Mouse (Mus musculus): ENCODE data around the gene Wwc2. TPM values are rescaled to one million over a fixed set of nuclear protein-coding genes. Genes with fewer than 3 reads are reported as not detected.

Gene Wwc2
- polyA plus RNA-seq, 1 experiment from 2014 or later, result 1.8 TPM

DNA sequence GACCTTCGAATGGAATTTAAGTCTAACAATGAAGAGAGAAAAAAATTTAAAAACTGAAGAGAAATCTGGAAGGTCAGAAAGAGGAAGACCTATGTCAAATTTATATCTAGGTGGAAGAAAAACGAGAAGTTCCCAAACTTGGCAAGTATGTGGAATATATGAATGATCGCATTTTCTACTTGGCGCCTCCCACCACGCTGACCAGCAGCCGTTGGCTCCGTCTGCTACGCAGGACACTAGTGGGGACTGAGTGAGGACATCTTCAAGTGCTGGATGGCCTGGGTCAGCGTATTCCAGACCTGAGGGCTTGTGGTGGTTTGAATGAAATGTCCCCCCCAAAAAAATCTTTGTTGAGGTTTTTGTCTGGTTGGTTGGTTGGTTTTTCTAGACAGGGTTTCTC, 84.6 kb downstream of the Wwc2 start:
- no peak for DNase-seq (ENCODE audit: low spot score)

DNA sequence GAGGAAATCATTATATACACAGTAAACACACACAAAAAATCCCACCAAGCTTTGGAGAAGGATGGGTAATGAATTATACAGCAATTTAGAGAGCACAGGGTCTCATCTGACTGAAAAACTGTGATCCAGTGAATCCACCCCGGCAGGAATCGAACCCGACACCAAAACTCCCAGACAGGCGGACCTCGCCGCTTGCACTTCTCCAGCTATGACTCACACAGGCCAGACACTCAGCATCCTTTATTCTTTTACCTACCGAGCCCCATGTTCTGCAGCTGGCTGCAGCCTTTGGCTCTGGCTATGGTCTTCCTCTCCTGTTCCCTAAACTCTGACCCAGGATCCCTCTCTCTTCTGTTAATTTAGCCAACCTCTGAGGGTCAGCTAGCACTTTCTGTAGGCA, 85.5 kb downstream of the Wwc2 start:
- no peak for DNase-seq (ENCODE audit: low spot score)

DNA sequence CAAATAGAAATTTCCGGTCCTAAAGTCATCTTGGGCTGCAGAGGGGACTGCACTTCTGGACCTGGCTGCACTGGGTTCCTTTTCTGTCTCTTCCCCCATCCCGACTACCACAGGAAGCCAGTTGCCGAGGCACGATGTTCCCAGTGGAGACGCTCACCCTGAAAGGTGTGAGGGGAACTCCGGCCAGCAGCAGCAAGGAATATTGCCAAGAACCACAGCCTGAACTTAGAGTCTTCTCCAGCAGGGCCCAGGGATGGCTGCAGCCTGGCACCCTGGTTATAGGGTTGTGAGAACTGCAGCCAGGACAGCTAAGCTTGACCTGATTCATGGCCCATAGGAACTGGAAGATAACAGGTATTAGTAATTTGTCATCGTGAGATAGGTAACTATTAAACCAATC, 86.7 kb downstream of the Wwc2 start:
- DNase-seq (ENCODE audit: low spot score), result no peak

DNA sequence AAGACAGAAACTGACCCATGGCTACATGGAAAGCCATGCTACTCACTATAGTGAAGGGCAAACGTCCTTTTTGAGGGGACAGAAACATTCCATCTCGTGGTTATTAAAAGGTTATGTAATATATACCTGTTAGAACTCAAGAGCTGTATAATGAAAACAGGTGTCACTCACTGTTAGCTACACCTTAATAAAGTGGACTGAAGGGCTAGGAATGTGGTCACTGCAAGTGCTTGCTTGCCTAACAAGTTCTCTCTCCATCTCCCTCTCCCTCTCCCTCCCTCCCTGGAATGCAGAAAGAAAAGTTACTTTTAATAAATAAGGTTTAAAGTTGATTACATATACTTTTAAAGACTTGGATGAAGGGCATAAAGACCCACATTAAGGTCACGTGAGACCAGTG, 88.0 kb downstream of the Wwc2 start:
- DNase-seq (ENCODE audit: low spot score), result no peak

- no peak for DNase-seq (ENCODE audit: low spot score)
Observed at GRCm38 (mm10) chr8:47900361-47900760, 90.4 kb downstream of the Wwc2 start.

GRCm38 (mm10) chr8:47899891-47900290, 90.8 kb downstream of the Wwc2 start:
- no peak for DNase-seq (ENCODE audit: low spot score)

- DNase-seq (ENCODE audit: low spot score), result no peak
Observed at GRCm38 (mm10) chr8:47892419-47892818, 98.3 kb downstream of the Wwc2 start.

- no peak for DNase-seq (ENCODE audit: low spot score)
Observed at GRCm38 (mm10) chr8:47891641-47892040, 99.1 kb downstream of the Wwc2 start.

- no peak for DNase-seq (ENCODE audit: low spot score)
Observed at GRCm38 (mm10) chr8:47890814-47891210, 99.9 kb downstream of the Wwc2 start.

- no peak for DNase-seq (ENCODE audit: low spot score)
Observed at GRCm38 (mm10) chr8:47889936-47890813, 100.5 kb downstream of the Wwc2 start.

DNA sequence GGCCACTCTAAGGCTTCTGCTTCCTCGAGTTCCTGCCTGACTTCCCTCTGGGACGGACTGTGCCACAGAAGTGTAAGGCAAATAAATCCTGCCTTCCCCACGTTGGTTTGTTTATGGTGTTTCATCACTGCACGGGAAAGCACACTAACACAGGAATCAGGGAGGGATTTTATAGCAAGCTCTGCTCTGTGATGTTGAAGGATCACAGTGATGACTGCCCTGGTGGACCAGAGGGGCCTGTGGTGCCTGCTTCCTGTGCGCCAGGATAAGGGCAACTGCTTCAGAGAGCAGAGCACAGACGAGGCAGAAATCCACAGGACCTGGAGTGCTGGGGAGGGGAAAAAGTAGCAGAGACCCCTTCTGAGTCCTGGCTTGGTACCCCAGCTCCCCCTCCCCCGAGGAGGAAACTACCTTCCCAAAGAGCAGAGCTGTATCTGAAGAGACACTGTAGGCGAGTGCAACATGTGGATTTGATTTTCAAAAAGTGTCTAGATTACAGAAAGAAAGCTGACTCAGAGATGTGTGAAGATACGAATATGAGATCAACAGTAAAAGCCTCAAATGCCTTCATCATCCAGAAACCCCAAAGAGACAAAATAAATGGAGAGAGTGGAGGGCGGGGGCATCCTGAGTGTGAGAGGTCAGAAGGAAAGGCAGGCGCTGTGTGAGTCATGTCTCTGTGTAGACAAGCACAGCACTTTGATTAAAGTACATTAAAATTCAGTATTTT, 101.7 kb downstream of the Wwc2 start:
- no peak for DNase-seq (ENCODE audit: low spot score)

GRCm38 (mm10) chr8:47884306-47884705, 106.4 kb downstream of the Wwc2 start:
- DNase-seq (ENCODE audit: low spot score), result no peak

- no peak for DNase-seq (ENCODE audit: low spot score)
Observed at GRCm38 (mm10) chr8:47883739-47884138, 107.0 kb downstream of the Wwc2 start.

DNA sequence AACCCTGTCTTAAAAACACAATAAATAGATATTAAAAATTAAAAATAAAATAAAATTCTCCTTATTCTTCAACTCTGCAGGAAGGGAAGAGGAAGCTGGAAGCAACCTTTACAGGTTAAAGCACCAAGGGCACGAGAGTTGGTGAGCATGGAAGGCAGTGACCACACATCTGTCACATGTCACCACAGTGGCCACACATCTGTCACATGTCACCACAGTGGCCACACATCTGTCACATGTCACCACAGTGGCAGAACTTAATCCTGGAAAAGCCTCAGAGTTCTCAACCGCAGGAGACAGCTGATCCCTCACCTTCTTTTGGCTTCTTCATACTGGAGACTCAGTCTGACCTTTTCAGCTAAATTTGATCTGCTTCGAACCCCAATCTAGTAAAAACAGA, 112.2 kb downstream of the Wwc2 start:
- DNase-seq (ENCODE audit: low spot score), result no peak

DNA sequence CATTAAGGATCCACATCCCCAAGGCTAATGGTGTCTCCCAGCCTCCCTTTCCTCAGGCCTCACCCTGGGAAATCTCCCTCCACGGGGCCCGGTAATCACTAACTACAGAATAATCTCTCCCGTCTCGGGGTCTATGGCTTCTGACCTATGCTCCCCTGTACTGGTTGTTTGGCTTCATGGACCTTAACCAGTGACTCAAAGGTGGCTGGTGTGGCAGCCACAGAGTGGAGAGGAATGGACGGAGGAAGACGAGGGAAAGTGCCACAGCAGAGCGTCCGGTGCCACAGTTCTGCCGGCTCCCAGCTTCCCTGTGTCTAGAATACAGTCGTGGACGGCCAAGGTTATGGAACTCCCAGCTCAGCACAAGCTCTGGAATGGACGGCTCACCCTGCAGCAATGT, 114.9 kb downstream of the Wwc2 start:
- no peak for DNase-seq (ENCODE audit: low spot score)

DNA sequence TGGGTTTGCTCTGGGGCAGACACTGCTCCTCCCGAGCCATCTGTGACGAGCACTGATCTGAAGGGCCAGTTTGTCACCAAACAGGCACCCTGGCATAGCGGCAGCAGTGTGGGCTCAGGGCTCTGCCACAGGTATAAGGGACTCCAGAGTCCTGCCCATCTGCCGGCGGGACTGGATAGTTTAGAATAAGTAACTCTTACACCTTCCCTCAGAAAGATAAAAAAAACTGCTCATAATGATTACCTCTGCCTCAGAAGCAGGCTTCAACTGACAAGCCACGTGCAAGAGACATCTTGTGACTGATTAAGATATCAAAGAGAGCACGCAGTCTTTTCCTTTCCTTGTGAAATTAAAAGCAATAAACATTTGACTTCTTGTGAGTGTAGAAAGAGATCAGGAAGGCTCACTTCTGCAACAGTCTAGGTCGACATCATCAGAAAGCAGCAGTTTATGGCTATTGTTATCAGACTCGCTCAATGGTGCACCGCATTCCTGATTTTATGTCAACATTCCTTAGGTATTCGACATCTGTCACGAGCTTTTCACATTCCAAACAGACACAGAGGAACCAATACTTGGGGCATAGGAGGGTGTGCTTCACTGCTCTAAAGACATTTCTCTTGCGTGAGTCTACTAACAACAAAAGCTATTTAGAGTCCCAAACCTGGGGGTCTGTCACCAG, 116.1 kb downstream of the Wwc2 start:
- DNase-seq (ENCODE audit: low spot score), result no peak

GRCm38 (mm10) chr8:47872361-47873107, 118.2 kb downstream of the Wwc2 start:
- DNase-seq (ENCODE audit: low spot score), result peak; percentile 46

DNA sequence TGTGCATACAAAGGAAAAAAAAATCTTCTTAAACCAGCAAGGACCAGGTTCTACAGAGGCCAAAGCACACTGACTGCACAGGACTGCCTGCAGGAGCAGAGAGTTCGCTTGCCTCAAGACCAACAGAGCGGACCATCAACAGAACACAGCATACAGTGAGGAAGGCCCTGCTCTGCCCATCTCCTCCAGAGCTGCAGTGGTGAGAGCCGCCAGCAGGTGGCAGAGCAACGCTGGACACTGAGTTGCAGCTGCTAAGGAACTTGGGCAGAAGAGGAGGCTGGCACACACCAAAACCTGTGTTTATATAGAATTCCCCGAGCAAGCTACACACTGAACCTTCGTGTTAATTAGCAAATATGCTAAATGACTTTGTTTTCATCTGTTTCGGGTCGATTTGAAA, 123.7 kb downstream of the Wwc2 start:
- peak; percentile 57 for DNase-seq (ENCODE audit: low spot score)

DNA sequence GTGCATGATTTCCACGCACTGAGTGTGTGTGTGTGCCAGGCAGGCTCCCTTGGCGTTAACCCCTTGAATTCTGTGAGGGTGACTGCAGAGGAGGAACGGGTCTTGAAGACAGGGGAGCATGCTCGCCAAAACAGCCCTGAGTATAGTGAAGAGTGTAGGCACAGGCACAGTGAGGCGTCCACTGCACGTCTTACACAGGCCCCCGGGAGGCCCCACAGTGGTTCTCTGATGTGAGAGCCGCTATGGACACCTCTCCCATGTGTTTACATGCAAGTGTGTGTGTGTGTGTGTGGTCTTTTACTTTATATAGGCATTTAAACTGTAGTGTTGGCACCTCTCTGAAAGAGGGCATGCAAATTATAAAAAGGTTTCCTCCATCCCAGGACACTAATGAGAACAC, 124.2 kb downstream of the Wwc2 start:
- DNase-seq (ENCODE audit: low spot score), result no peak

DNA sequence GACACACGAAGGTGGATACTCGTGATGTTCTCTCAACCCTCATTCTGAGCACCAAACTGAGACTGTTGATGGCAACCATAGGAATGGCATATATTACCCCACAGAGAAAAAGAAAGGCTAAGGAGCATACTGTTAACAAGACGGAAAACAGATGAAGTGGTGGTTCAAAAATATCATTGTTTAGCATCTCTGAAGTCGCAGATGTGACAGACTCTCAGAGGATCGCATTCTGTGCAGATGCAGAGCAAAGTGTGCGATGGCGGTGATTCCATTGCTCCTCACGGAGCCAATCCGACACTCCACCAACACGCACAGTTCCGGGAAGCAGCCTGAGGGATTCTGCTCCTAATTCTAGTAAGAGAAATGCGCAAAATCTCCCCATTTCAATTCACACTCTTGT, 131.5 kb downstream of the Wwc2 start:
- no peak for DNase-seq (ENCODE audit: low spot score)

GRCm38 (mm10) chr8:47853356-47853755, 137.4 kb downstream of the Wwc2 start:
- no peak for DNase-seq (ENCODE audit: low spot score)
